Mouse (Mus musculus): Measurements from ENCODE around the gene Pex26. TPM values are rescaled to one million over a fixed set of nuclear protein-coding genes. Genes with fewer than 3 reads are reported as not detected.

Pex26 gene
- polyA plus RNA-seq (2012; fragmentation: generic; extraction: Trizol), result 2.7 TPM
- long read RNA-seq, experiment 1, partial matches to known transcripts, result 0 of 1 reads
- long read RNA-seq, experiment 1, other reads (novel, unspliced or antisense), result 1 of 1 reads
- long read RNA-seq, experiment 2, full-length matches to known transcripts, result 3 of 3 reads
- long read RNA-seq, experiment 2, partial matches to known transcripts, result 0 of 3 reads
- long read RNA-seq, experiment 2, other reads (novel, unspliced or antisense), result 0 of 3 reads

DNA sequence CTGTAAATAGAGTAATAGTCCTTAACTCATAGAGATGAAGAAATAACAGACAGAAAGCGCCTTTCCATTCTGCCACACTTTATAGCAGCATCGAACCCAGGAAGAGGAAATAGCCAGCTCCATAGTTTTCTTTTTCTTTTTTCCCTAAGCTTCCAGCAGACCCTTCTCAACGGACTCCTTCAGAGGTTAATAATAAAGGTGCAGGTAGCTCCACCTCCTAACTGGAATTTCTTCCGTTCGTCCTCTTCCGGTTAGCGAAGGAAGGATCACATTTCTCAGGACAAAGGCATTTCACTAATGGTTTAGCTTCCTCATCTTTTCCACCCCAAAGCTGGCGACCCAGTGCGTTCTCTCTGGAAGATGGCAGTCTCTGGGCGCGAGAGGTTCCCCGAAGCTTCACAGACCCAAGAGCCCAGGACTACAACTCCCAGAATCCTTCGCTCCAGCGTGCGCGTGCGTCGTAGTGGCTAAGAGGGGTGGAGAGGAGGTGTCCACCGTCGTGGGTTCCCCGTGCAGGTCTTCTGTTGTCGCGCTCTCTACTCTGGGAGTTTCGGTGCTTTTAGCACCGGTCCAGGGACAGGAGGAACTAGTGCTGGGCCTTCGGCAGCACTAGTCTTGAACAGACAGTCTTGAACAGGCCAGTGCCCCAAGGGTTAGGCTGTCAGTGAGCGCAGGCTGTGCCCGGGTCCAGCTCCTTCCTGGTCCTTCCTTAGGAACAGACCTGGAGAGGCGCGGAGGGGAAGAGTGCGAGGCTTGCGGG lies at the start of gene Pex26:
TSS of gene Pex26 (plus strand) at position 254 of the 760 bp plus-strand sequence.
- Histone ChIP-seq H3K79me3 (ENCODE audit: low read depth) (no peaks in the 10 kb centered on the region), H3ac (ENCODE audit: control insufficient read depth, insufficient read length, low read depth) (peak within 1 kb of the TSS; percentile 49), H3K36me3 (ENCODE audit: control insufficient read depth, insufficient read depth) (no peaks in the 10 kb centered on the region), H3K27me3 (ENCODE audit: control insufficient read depth, insufficient read depth, insufficient read length) (no peaks in the 10 kb centered on the region), H3K79me2 (ENCODE audit: control insufficient read depth, insufficient read depth) (no peaks in the 10 kb centered on the region), H3K4me3 (ENCODE audit: insufficient read depth, poor library complexity, severe bottlenecking) (peak within 1 kb of the TSS; percentile 49)
- TF ChIP-seq CTCF (IDR thresholded peaks at IDR 0.05; ENCODE audit: control insufficient read depth, insufficient read depth, insufficient read length) (no peak), FOSL1 (IDR thresholded peaks at IDR 0.05; ENCODE audit: insufficient read depth, low read length, poor library complexity, severe bottlenecking) (no peak), MAX (IDR thresholded peaks at IDR 0.05) (no peak), MYOD1 (IDR thresholded peaks at IDR 0.05; ENCODE audit: control insufficient read depth, insufficient read length, low read depth) (no peak), MYOG (IDR thresholded peaks at IDR 0.05; ENCODE audit: control insufficient read depth, extremely low read depth, insufficient read length) (no peak), CEBPB (IDR thresholded peaks at IDR 0.05; ENCODE audit: low read depth) (no peak), USF1 (IDR thresholded peaks at IDR 0.05; ENCODE audit: low read depth) (no peak)

DNA sequence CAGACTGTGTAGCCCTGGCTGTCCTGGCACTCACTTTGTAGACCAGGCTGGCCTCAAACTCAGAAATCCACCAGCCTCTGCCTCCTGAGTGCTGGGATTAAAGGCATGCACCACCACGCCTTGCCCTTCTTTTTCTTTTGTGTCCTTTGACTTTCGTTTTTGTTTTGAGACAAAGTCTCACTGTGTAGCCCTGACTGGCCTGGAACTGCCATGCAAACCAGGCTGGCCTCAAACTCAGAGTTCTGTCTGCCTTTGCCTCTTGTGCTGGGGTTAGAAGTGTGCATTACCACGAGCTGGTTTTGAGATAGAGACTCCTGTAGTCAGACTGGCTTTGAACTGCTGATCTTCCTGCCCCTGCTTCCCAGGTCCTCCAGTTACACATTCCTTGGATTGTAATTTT lies 49.2 kb upstream of the Pex26 start:
- TF ChIP-seq MYOD1 (IDR thresholded peaks at IDR 0.05; ENCODE audit: control insufficient read depth, insufficient read length, low read depth), result no peak
- TF ChIP-seq MYOG (IDR thresholded peaks at IDR 0.05; ENCODE audit: control insufficient read depth, extremely low read depth, insufficient read length), result no peak
- TF ChIP-seq CEBPB (IDR thresholded peaks at IDR 0.05; ENCODE audit: low read depth), result no peak
- TF ChIP-seq USF1 (IDR thresholded peaks at IDR 0.05; ENCODE audit: low read depth), result no peak
- TF ChIP-seq MAX (IDR thresholded peaks at IDR 0.05), result no peak
- TF ChIP-seq FOSL1 (IDR thresholded peaks at IDR 0.05; ENCODE audit: insufficient read depth, low read length, poor library complexity, severe bottlenecking), result no peak
- no peak for TF ChIP-seq CTCF (IDR thresholded peaks at IDR 0.05; ENCODE audit: control insufficient read depth, insufficient read depth, insufficient read length)
- Histone ChIP-seq H3ac (ENCODE audit: control insufficient read depth, insufficient read length, low read depth) (no peak overlapping the region), H3K27me3 (ENCODE audit: control insufficient read depth, insufficient read depth, insufficient read length) (no peaks in the 10 kb centered on the region), H3K79me3 (ENCODE audit: low read depth) (no peaks in the 10 kb centered on the region), H3K36me3 (ENCODE audit: control insufficient read depth, insufficient read depth) (no peaks in the 10 kb centered on the region), H3K4me3 (ENCODE audit: insufficient read depth, poor library complexity, severe bottlenecking) (no peak overlapping the region), H3K79me2 (ENCODE audit: control insufficient read depth, insufficient read depth) (no peaks in the 10 kb centered on the region)

DNA sequence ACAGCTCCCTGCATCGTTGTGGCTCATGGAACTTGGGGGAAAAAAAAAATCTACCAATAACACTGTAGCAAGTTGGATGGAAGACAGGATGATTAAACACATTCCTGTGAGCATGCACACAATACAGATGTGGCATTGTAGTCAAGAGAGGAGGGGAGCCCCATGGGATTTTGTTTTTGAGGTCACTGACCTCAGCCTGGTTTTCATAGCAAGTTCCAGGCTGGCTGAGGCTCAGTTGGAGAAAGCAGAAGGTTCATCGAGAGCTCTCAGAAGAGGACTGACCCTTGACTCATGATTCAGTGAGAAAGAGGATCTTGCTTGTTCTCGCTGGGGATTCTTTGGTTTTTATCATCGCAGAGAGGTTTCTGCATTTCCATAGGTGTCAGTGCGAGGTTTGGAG lies 48.6 kb upstream of the Pex26 start:
- Histone ChIP-seq H3K4me3 (ENCODE audit: insufficient read depth, poor library complexity, severe bottlenecking) (no peak overlapping the region), H3K36me3 (ENCODE audit: control insufficient read depth, insufficient read depth) (no peaks in the 10 kb centered on the region), H3K27me3 (ENCODE audit: control insufficient read depth, insufficient read depth, insufficient read length) (no peaks in the 10 kb centered on the region), H3K79me2 (ENCODE audit: control insufficient read depth, insufficient read depth) (no peaks in the 10 kb centered on the region), H3ac (ENCODE audit: control insufficient read depth, insufficient read length, low read depth) (no peak overlapping the region), H3K79me3 (ENCODE audit: low read depth) (no peaks in the 10 kb centered on the region)
- TF ChIP-seq CTCF (IDR thresholded peaks at IDR 0.05; ENCODE audit: control insufficient read depth, insufficient read depth, insufficient read length), result no peak
- no peak for TF ChIP-seq FOSL1 (IDR thresholded peaks at IDR 0.05; ENCODE audit: insufficient read depth, low read length, poor library complexity, severe bottlenecking)
- no peak for TF ChIP-seq CEBPB (IDR thresholded peaks at IDR 0.05; ENCODE audit: low read depth)
- no peak for TF ChIP-seq MAX (IDR thresholded peaks at IDR 0.05)
- TF ChIP-seq USF1 (IDR thresholded peaks at IDR 0.05; ENCODE audit: low read depth), result no peak
- no peak for TF ChIP-seq MYOG (IDR thresholded peaks at IDR 0.05; ENCODE audit: control insufficient read depth, extremely low read depth, insufficient read length)
- TF ChIP-seq MYOD1 (IDR thresholded peaks at IDR 0.05; ENCODE audit: control insufficient read depth, insufficient read length, low read depth), result no peak

DNA sequence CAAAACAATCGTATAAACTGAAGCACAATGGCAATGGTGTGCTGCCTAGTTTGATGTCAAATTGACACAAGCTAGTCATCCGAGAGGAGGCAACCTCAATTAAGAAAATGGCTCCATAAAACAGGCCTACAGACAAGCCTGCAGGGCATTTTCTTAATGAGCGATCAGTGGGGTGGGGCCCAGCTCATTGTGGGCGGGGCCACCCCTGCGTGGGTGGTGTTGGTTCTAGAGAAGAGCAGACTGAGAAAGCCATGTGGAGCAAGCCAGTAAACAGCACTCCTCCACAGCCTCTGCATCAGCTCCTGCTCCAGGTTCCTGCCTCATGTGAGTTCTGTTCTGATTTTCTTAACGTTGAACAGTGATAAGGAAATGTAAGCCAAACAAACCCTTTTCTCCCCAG lies 46.2 kb upstream of the Pex26 start:
- Histone ChIP-seq H3K27me3 (ENCODE audit: control insufficient read depth, insufficient read depth, insufficient read length) (no peaks in the 10 kb centered on the region), H3ac (ENCODE audit: control insufficient read depth, insufficient read length, low read depth) (no peak overlapping the region), H3K4me3 (ENCODE audit: insufficient read depth, poor library complexity, severe bottlenecking) (no peak overlapping the region), H3K36me3 (ENCODE audit: control insufficient read depth, insufficient read depth) (no peaks in the 10 kb centered on the region), H3K79me3 (ENCODE audit: low read depth) (no peaks in the 10 kb centered on the region), H3K79me2 (ENCODE audit: control insufficient read depth, insufficient read depth) (no peaks in the 10 kb centered on the region)
- no peak for TF ChIP-seq USF1 (IDR thresholded peaks at IDR 0.05; ENCODE audit: low read depth)
- TF ChIP-seq MYOG (IDR thresholded peaks at IDR 0.05; ENCODE audit: control insufficient read depth, extremely low read depth, insufficient read length), result no peak
- TF ChIP-seq CEBPB (IDR thresholded peaks at IDR 0.05; ENCODE audit: low read depth), result no peak
- no peak for TF ChIP-seq MYOD1 (IDR thresholded peaks at IDR 0.05; ENCODE audit: control insufficient read depth, insufficient read length, low read depth)
- TF ChIP-seq FOSL1 (IDR thresholded peaks at IDR 0.05; ENCODE audit: insufficient read depth, low read length, poor library complexity, severe bottlenecking), result no peak
- no peak for TF ChIP-seq CTCF (IDR thresholded peaks at IDR 0.05; ENCODE audit: control insufficient read depth, insufficient read depth, insufficient read length)
- TF ChIP-seq MAX (IDR thresholded peaks at IDR 0.05), result no peak

DNA sequence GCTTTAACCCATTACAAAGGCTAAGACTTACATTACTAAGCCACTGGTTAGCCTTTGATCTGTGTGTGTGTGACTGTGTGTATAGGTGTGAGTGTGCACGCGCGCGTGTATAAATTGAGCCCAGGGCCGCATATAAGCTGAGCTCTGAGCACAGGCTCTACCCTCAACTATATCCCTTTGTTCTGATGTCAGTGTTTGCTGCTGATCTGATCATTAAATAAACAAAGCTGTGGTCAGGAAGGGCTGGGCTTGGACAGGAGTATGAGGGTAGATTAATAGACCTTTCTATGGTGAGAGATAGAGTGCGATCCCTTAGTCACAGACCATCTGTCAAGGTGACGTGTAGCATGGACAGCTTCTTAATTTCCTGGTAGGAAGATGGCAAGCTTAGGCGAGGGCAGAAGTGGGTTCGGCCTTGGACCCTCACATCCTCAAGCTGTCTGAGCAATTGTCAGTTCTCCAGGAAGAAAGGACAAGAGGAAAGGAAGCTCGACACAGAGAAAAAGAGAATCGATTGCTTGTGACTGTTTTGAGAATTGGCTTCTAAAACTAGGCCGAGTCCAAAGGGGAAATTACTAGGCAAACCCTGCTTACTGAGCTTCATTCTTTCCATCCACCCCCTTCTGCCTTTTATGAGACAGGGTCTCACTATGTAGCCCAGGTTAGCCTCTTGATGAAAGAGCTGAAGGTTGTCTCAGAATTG lies 45.0 kb upstream of the Pex26 start:
- H3K36me3 ChIP-seq (ENCODE audit: control insufficient read depth, insufficient read depth), result no peaks in the 10 kb centered on the region
- no peak overlapping the region for H3ac ChIP-seq (ENCODE audit: control insufficient read depth, insufficient read length, low read depth)
- no peaks in the 10 kb centered on the region for H3K27me3 ChIP-seq (ENCODE audit: control insufficient read depth, insufficient read depth, insufficient read length)
- no peaks in the 10 kb centered on the region for H3K79me2 ChIP-seq (ENCODE audit: control insufficient read depth, insufficient read depth)
- no peak overlapping the region for H3K4me3 ChIP-seq (ENCODE audit: insufficient read depth, poor library complexity, severe bottlenecking)
- no peak for TF ChIP-seq CEBPB (IDR thresholded peaks at IDR 0.05; ENCODE audit: low read depth)
- TF ChIP-seq CTCF (IDR thresholded peaks at IDR 0.05; ENCODE audit: control insufficient read depth, insufficient read depth, insufficient read length), result no peak
- TF ChIP-seq MAX (IDR thresholded peaks at IDR 0.05), result no peak
- TF ChIP-seq MYOG (IDR thresholded peaks at IDR 0.05; ENCODE audit: control insufficient read depth, extremely low read depth, insufficient read length), result no peak
- no peak for TF ChIP-seq USF1 (IDR thresholded peaks at IDR 0.05; ENCODE audit: low read depth)
- no peak for TF ChIP-seq FOSL1 (IDR thresholded peaks at IDR 0.05; ENCODE audit: insufficient read depth, low read length, poor library complexity, severe bottlenecking)
- no peak for TF ChIP-seq MYOD1 (IDR thresholded peaks at IDR 0.05; ENCODE audit: control insufficient read depth, insufficient read length, low read depth)
- no peaks in the 10 kb centered on the region for H3K79me3 ChIP-seq (ENCODE audit: low read depth)

Measured in C2C12 (cell line).